Mouse (Mus musculus) midbrain, embryonic 13.5 days (tissue): ENCODE data around the gene Kcnmb4. TPM values are rescaled to one million over a fixed set of nuclear protein-coding genes. Genes with fewer than 3 reads are reported as not detected.

ENCODE experiments used
- ATAC-seq: fragments of 200-750 bp; cut with Nextera tagmentation; 2 replicates; pipeline ENCODE4 v1.8.0; 2017; ENCODE audit warnings: mild to moderate bottlenecking, moderate TSS enrichment, moderate library complexity
- H3K27ac ChIP-seq: fragments of 300-500 bp; sonication (generic); 2 replicates; pipeline ENCODE4 v1.5.1; 2015; ENCODE audit warnings: inconsistent platforms, mild to moderate bottlenecking, moderate library complexity
- H3K27me3 ChIP-seq: fragments of 300-500 bp; sonication (generic); 2 replicates; pipeline ENCODE4 v1.6.1; 2015; ENCODE audit warnings: mild to moderate bottlenecking, inconsistent platforms
- H3K36me3 ChIP-seq: fragments of 300-500 bp; sonication (generic); 2 replicates; pipeline ENCODE4 v1.6.1; 2015; ENCODE audit warnings: mild to moderate bottlenecking, inconsistent platforms
- H3K4me1 ChIP-seq: fragments of 300-500 bp; sonication (generic); replicated peaks from 2 replicates; pipeline ENCODE4 v1.6.1; 2015; ENCODE audit warnings: inconsistent platforms
- H3K4me2 ChIP-seq: fragments of 300-500 bp; sonication (generic); replicated peaks from 2 replicates; pipeline ENCODE4 v1.6.1; 2015; ENCODE audit warnings: moderate library complexity, mild to moderate bottlenecking, inconsistent platforms
- H3K4me3 ChIP-seq: fragments of 300-500 bp; sonication (generic); replicated peaks from 2 replicates; pipeline ENCODE4 v1.5.1; 2015; ENCODE audit warnings: mild to moderate bottlenecking, inconsistent platforms
- H3K9ac ChIP-seq: fragments of 300-500 bp; sonication (generic); replicated peaks from 2 replicates; pipeline ENCODE4 v1.6.1; 2015; ENCODE audit warnings: mild to moderate bottlenecking, inconsistent platforms
- H3K9me3 ChIP-seq: fragments of 300-500 bp; sonication (generic); 2 replicates; pipeline ENCODE4 v1.6.1; 2016; ENCODE audit warnings: mild to moderate bottlenecking, inconsistent platforms
- WGBS: fragments of 180-500 bp; shearing (Covaris S2); methylation state at CpG from one replicate; pipeline ENCODE4 v1.1.7; 2015; 5-methylcytosine and 5-hydroxymethylcytosine counted together
- polyA plus RNA-seq: library from polyadenylated mRNA; unstranded; fragments of >200 nt; fragmentation: Nextera tagmentation; extraction: Ambion mirVana; gene quantifications from 2 replicates; pipeline ENCODE4 v1.2.1, GENCODE M21; 2015

The Kcnmb4 gene
- polyA plus RNA-seq, 1 experiment from 2014 or later, result 12.9 TPM

- 13% methylated on average over 4 of the region's 4 CpGs for WGBS
These were observed 79.1 kb downstream of the Kcnmb4 start for GRCm38 (mm10) chr10:116394585-116394984.

GRCm38 (mm10) chr10:116393790-116394475, 79.7 kb downstream of the Kcnmb4 start:
- Histone ChIP-seq H3K4me2 (no peak overlapping the region), H3K4me3 (no peak overlapping the region), H3K36me3 (no peaks in the 10 kb centered on the region), H3K27ac (no peak overlapping the region), H3K9ac (no peak overlapping the region), H3K4me1 (peaks cover 5% of the 10 kb centered on the region; the same call in 1 of the 2 replicates), H3K9me3 (no peaks in the 10 kb centered on the region), H3K27me3 (no peaks in the 10 kb centered on the region)
- ATAC-seq, result no peak
- WGBS, result 76% methylated on average over 9 of the region's 9 CpGs

More at GRCm38 (mm10) chr10:116394585-116394984, 79.1 kb downstream of the Kcnmb4 start:
- no peaks in the 10 kb centered on the region for H3K9me3 ChIP-seq
- H3K4me3 ChIP-seq, result no peak overlapping the region
- peaks cover 5% of the 10 kb centered on the region; the same call in 1 of the 2 replicates for H3K4me1 ChIP-seq
- H3K9ac ChIP-seq, result no peak overlapping the region
- no peak overlapping the region for H3K4me2 ChIP-seq
- H3K27me3 ChIP-seq, result no peaks in the 10 kb centered on the region
- ATAC-seq, result no peak
- H3K27ac ChIP-seq, result no peak overlapping the region
- H3K36me3 ChIP-seq, result no peaks in the 10 kb centered on the region

- no peak overlapping the region for H3K27ac ChIP-seq
- H3K9ac ChIP-seq, result no peak overlapping the region
- H3K4me3 ChIP-seq, result no peak overlapping the region
- H3K4me1 ChIP-seq, result peaks cover 10% of the 10 kb centered on the region
- no peak for ATAC-seq
- H3K4me2 ChIP-seq, result no peak overlapping the region
- WGBS, result 29% methylated on average over 6 of the region's 6 CpGs
- no peaks in the 10 kb centered on the region for H3K36me3 ChIP-seq
- H3K9me3 ChIP-seq, result no peaks in the 10 kb centered on the region
- no peaks in the 10 kb centered on the region for H3K27me3 ChIP-seq
These were observed 84.8 kb downstream of the Kcnmb4 start for GRCm38 (mm10) chr10:116388840-116389239.

- H3K27me3 ChIP-seq, result no peaks in the 10 kb centered on the region
- WGBS, result 51% methylated on average over 7 of the region's 7 CpGs
- H3K36me3 ChIP-seq, result no peaks in the 10 kb centered on the region
- H3K4me3 ChIP-seq, result no peak overlapping the region
- H3K9me3 ChIP-seq, result no peaks in the 10 kb centered on the region
- H3K9ac ChIP-seq, result no peak overlapping the region
- no peak overlapping the region for H3K4me2 ChIP-seq
- H3K27ac ChIP-seq, result no peak overlapping the region
- peaks cover 10% of the 10 kb centered on the region for H3K4me1 ChIP-seq
- ATAC-seq, result no peak
These were observed 87.2 kb downstream of the Kcnmb4 start for GRCm38 (mm10) chr10:116386391-116386885.

- no peaks in the 10 kb centered on the region for H3K36me3 ChIP-seq
- H3K27ac ChIP-seq, result no peak overlapping the region
- 0 out of 2 replicates have a peak, but pooled peaks cover 4% of the 10 kb centered on the region for H3K27me3 ChIP-seq
- no peak overlapping the region for H3K4me3 ChIP-seq
- peaks cover 10% of the 10 kb centered on the region for H3K4me1 ChIP-seq
- no peak overlapping the region for H3K9ac ChIP-seq
- no peaks in the 10 kb centered on the region for H3K9me3 ChIP-seq
- ATAC-seq, result no peak
- H3K4me2 ChIP-seq, result no peak overlapping the region
- WGBS, result 69% methylated on average over 4 of the region's 4 CpGs
These were observed 89.3 kb downstream of the Kcnmb4 start for GRCm38 (mm10) chr10:116384401-116384800.

- 0 out of 2 replicates have a peak, but pooled peaks cover 4% of the 10 kb centered on the region for H3K27me3 ChIP-seq
- no peak overlapping the region for H3K4me3 ChIP-seq
- H3K36me3 ChIP-seq, result no peaks in the 10 kb centered on the region
- no peak for ATAC-seq
- H3K9me3 ChIP-seq, result no peaks in the 10 kb centered on the region
- H3K4me1 ChIP-seq, result peaks cover 10% of the 10 kb centered on the region
- H3K9ac ChIP-seq, result no peak overlapping the region
- H3K27ac ChIP-seq, result no peak overlapping the region
- H3K4me2 ChIP-seq, result no peak overlapping the region
- WGBS, result 44% methylated on average over 13 of the region's 13 CpGs
These were observed 90.6 kb downstream of the Kcnmb4 start for GRCm38 (mm10) chr10:116382826-116383685.

- H3K27me3 ChIP-seq, result 0 out of 2 replicates have a peak, but pooled peaks cover 4% of the 10 kb centered on the region
- no peak overlapping the region for H3K4me3 ChIP-seq
- no peaks in the 10 kb centered on the region for H3K9me3 ChIP-seq
- no peaks in the 10 kb centered on the region for H3K36me3 ChIP-seq
- H3K4me2 ChIP-seq, result no peak overlapping the region
- no peak overlapping the region for H3K27ac ChIP-seq
- ATAC-seq, result no peak
- H3K9ac ChIP-seq, result no peak overlapping the region
- WGBS, result 93% methylated on average over 4 of the region's 4 CpGs
- no peaks in the 10 kb centered on the region for H3K4me1 ChIP-seq
These were observed 96.8 kb downstream of the Kcnmb4 start for GRCm38 (mm10) chr10:116376853-116377252.

- no peak overlapping the region for H3K27ac ChIP-seq
- no peak overlapping the region for H3K9ac ChIP-seq
- no peak overlapping the region for H3K4me2 ChIP-seq
- no peaks in the 10 kb centered on the region for H3K9me3 ChIP-seq
- H3K4me3 ChIP-seq, result no peak overlapping the region
- peaks cover 10% of the 10 kb centered on the region for H3K4me1 ChIP-seq
- ATAC-seq, result no peak
- H3K36me3 ChIP-seq, result no peaks in the 10 kb centered on the region
- no peaks in the 10 kb centered on the region for H3K27me3 ChIP-seq
- 85% methylated on average over 6 of the region's 6 CpGs for WGBS
These were observed 99.6 kb downstream of the Kcnmb4 start for GRCm38 (mm10) chr10:116374111-116374510.

- peak; percentile 63; the same call in 1 of the 2 replicates for ATAC-seq
- H3K4me2 ChIP-seq, result no peak overlapping the region
- H3K9ac ChIP-seq, result no peak overlapping the region
- H3K9me3 ChIP-seq, result no peaks in the 10 kb centered on the region
- H3K4me3 ChIP-seq, result no peak overlapping the region
- H3K36me3 ChIP-seq, result no peaks in the 10 kb centered on the region
- peaks cover 10% of the 10 kb centered on the region for H3K4me1 ChIP-seq
- no peaks in the 10 kb centered on the region for H3K27me3 ChIP-seq
- peak overlapping the region; percentile 8 for H3K27ac ChIP-seq
- WGBS, result 29% methylated on average over 6 of the region's 6 CpGs
These were observed 102.5 kb downstream of the Kcnmb4 start for GRCm38 (mm10) chr10:116370991-116371725.
